Mouse (Mus musculus) embryonic facial prominence, embryonic 12.5 days (tissue): ENCODE data around the gene Emp1. TPM values are rescaled to one million over a fixed set of nuclear protein-coding genes. Genes with fewer than 3 reads are reported as not detected.

Experiments used
- ATAC-seq: fragments of 200-750 bp; cut with Nextera tagmentation; 2 replicates; pipeline ENCODE4 v1.8.0; 2017; ENCODE audit not compliant: insufficient number of reproducible peaks, insufficient read depth, low FRiP score, low TSS enrichment
- H3K27ac ChIP-seq: fragments of 300-500 bp; sonication (generic); 2 replicates; pipeline ENCODE4 v1.5.1; 2016; ENCODE audit warnings: mild to moderate bottlenecking
- H3K27me3 ChIP-seq: fragments of 300-500 bp; sonication (generic); 2 replicates; pipeline ENCODE4 v1.6.1; 2016; ENCODE audit warnings: mild to moderate bottlenecking, moderate library complexity
- H3K36me3 ChIP-seq: fragments of 300-500 bp; sonication (generic); 2 replicates; pipeline ENCODE4 v1.6.1; 2016; ENCODE audit warnings: mild to moderate bottlenecking
- H3K4me1 ChIP-seq: fragments of 300-500 bp; sonication (generic); 2 replicates; pipeline ENCODE4 v1.6.1; 2016
- H3K4me2 ChIP-seq: fragments of 300-500 bp; sonication (generic); replicated peaks from 2 replicates; pipeline ENCODE4 v1.6.1; 2016; ENCODE audit warnings: mild to moderate bottlenecking, moderate library complexity
- H3K4me3 ChIP-seq: fragments of 300-500 bp; sonication (generic); 2 replicates; pipeline ENCODE4 v1.5.1; 2016; ENCODE audit warnings: mild to moderate bottlenecking
- H3K9ac ChIP-seq: fragments of 300-500 bp; sonication (generic); 2 replicates; pipeline ENCODE4 v1.6.1; 2016; ENCODE audit warnings: mild to moderate bottlenecking, moderate library complexity
- H3K9me3 ChIP-seq: fragments of 300-500 bp; sonication (generic); 2 replicates; pipeline ENCODE4 v1.6.1; 2016; ENCODE audit warnings: mild to moderate bottlenecking, moderate library complexity
- WGBS: fragments of 180-500 bp; shearing (Covaris S2); methylation state at CpG from one replicate; pipeline ENCODE4 v1.1.7; 2016; 5-methylcytosine and 5-hydroxymethylcytosine counted together
- polyA plus RNA-seq: library from polyadenylated mRNA; unstranded; fragments of >200 nt; fragmentation: Nextera tagmentation; extraction: Ambion mirVana; gene quantifications from 2 replicates; pipeline ENCODE4 v1.2.1, GENCODE M21; 2016

Emp1 gene
- polyA plus RNA-seq, 1 experiment from 2014 or later, result 30.4 TPM

DNA sequence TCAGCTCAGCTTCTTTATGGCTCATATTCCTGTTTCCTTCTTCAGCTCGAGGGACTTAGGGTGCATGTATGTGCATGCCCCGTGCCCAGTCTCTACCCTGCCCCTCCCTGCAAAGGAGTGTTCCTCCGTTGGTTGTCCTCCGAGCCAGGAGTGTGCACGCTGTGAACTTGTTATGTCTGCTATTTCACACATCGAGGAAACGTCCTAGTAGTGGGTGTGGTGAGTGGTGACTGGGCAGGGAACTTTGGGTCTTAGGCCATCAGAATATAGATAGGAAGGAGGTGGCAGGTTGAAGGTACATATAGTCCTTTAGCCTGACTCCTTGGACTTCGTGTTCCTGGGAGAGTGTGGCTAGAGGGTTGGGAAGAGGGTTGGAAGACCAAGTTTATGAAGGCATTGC is 26.4 kb downstream of the Emp1 start:
- H3K9me3 ChIP-seq, result no peaks in the 10 kb centered on the region
- no peak overlapping the region for H3K4me3 ChIP-seq
- 76% methylated on average over 8 of the region's 8 CpGs for WGBS
- H3K36me3 ChIP-seq, result no peaks in the 10 kb centered on the region
- no peak overlapping the region for H3K4me2 ChIP-seq
- H3K27me3 ChIP-seq, result no peaks in the 10 kb centered on the region
- no peak overlapping the region for H3K27ac ChIP-seq
- ATAC-seq, result no peak
- no peaks in the 10 kb centered on the region for H3K4me1 ChIP-seq
- no peak overlapping the region for H3K9ac ChIP-seq

DNA sequence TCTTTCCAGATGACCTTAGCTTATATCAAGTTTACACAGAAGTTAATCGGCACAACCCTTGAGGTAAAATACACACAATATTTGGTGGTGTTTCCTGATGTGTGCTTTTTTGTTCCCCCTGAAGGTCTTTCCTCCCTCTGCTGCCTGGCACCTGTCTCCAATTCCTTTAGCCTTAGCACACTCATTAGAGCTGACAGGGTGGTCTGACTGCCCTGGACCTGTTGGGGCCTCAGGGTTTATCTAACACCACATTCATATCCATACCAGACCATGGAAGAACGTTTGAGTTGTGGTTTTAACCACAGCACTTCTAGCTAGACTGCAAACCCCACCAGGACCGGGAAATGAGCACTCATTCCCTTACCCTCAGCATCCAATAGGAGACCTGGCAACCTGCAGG is 28.1 kb downstream of the Emp1 start:
- no peak overlapping the region for H3K27ac ChIP-seq
- H3K4me3 ChIP-seq, result no peak overlapping the region
- 63% methylated on average over 3 of the region's 3 CpGs for WGBS
- H3K9ac ChIP-seq, result no peak overlapping the region
- H3K27me3 ChIP-seq, result no peaks in the 10 kb centered on the region
- no peaks in the 10 kb centered on the region for H3K4me1 ChIP-seq
- H3K36me3 ChIP-seq, result no peaks in the 10 kb centered on the region
- ATAC-seq, result no peak
- no peak overlapping the region for H3K4me2 ChIP-seq
- H3K9me3 ChIP-seq, result no peaks in the 10 kb centered on the region

DNA sequence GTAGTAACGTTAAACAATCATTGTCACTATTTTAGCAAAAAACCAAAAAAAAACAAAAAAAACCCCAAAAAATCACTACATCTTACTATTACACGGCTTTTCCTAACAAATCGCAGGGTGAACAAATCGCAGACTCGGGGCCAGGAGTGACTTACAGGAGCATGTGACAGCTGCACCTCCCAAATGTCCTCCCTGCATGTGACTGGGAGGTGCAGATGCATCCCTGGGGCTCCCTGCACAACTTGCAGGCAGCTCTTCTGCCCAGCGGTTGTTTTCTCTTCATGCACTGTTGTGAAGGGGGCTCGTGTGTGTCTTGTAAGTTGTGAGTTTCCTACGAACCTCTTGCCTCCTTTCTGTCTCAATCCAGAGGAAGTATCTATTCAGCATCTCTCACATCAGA is 33.0 kb downstream of the Emp1 start:
- 78% methylated on average over 8 of the region's 8 CpGs for WGBS
- no peak overlapping the region for H3K9ac ChIP-seq
- H3K4me3 ChIP-seq, result no peak overlapping the region
- H3K27me3 ChIP-seq, result no peaks in the 10 kb centered on the region
- no peak overlapping the region for H3K4me2 ChIP-seq
- no peaks in the 10 kb centered on the region for H3K4me1 ChIP-seq
- H3K36me3 ChIP-seq, result no peaks in the 10 kb centered on the region
- H3K9me3 ChIP-seq, result no peaks in the 10 kb centered on the region
- H3K27ac ChIP-seq, result no peak overlapping the region
- no peak for ATAC-seq

- Histone ChIP-seq H3K9me3 (no peaks in the 10 kb centered on the region), H3K4me2 (no peak overlapping the region), H3K27me3 (no peaks in the 10 kb centered on the region), H3K9ac (no peak overlapping the region), H3K4me3 (no peak overlapping the region), H3K4me1 (no peaks in the 10 kb centered on the region), H3K27ac (no peak overlapping the region), H3K36me3 (no peaks in the 10 kb centered on the region)
- 85% methylated on average over 4 of the region's 4 CpGs for WGBS
- no peak for ATAC-seq
Measured at GRCm38 (mm10) chr6:135397089-135397488, 34.7 kb downstream of the Emp1 start.

DNA sequence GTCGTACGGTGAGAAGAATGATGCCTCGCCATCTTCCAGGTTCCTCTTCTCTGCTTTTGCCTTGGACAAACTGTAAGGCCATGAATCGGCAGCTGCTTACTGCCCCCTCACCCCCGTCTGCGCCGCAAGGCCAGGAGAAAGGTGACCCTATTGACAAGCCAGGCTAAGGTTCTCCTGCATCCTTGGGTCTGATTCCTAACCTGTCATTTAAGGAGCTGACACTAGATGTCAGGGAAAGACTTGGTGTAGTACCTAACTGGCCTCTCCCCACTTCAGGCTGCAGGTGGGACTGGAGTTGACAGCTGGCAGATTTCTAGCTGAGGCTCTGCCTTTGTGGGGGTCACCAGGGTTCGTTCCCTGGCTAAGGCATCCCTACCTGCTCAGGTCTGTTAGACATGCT is 35.4 kb downstream of the Emp1 start:
- Histone ChIP-seq H3K9me3 (no peaks in the 10 kb centered on the region), H3K9ac (no peak overlapping the region), H3K4me1 (no peaks in the 10 kb centered on the region), H3K27me3 (no peaks in the 10 kb centered on the region), H3K4me2 (no peak overlapping the region), H3K36me3 (no peaks in the 10 kb centered on the region), H3K4me3 (no peak overlapping the region), H3K27ac (no peak overlapping the region)
- 79% methylated on average over 8 of the region's 8 CpGs for WGBS
- no peak for ATAC-seq

DNA sequence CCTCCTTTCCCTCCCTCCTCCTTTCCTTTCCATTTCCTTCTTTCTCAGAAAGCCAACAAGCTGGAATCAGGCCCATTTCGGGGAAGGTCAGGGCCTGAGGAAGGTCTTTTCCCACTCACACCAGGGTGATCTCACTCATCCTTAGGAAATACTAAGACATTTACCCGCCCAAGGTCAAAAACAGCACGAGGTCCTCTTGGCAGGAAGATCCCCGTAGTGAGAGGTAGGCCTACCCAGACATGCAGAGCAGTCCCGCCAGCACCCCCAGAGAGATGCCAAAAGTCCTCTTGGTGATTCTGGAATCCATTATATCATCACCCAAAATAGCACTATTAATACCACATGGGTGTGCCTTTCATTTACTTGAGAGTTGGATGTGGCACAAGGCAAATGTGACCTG is 36.5 kb downstream of the Emp1 start:
- H3K27ac ChIP-seq, result no peak overlapping the region
- 42% methylated on average over 5 of the region's 5 CpGs for WGBS

GRCm38 (mm10) chr6:135400306-135400705 is 38.0 kb downstream of the Emp1 start:
- no peak for ATAC-seq
- no peak overlapping the region for H3K9ac ChIP-seq
- H3K4me3 ChIP-seq, result no peak overlapping the region
- H3K9me3 ChIP-seq, result no peaks in the 10 kb centered on the region
- no peak overlapping the region for H3K27ac ChIP-seq
- 36% methylated on average over 3 of the region's 3 CpGs for WGBS
- no peak overlapping the region for H3K4me2 ChIP-seq
- H3K4me1 ChIP-seq, result no peaks in the 10 kb centered on the region
- H3K36me3 ChIP-seq, result no peaks in the 10 kb centered on the region
- 0 out of 2 replicates have a peak, but pooled peaks cover 4% of the 10 kb centered on the region for H3K27me3 ChIP-seq

More for the DNA sequence above, 36.5 kb downstream of the Emp1 start:
- no peak overlapping the region for H3K4me2 ChIP-seq
- no peaks in the 10 kb centered on the region for H3K27me3 ChIP-seq
- no peaks in the 10 kb centered on the region for H3K4me1 ChIP-seq
- no peaks in the 10 kb centered on the region for H3K9me3 ChIP-seq
- H3K4me3 ChIP-seq, result no peak overlapping the region
- H3K9ac ChIP-seq, result no peak overlapping the region
- ATAC-seq, result no peak
- H3K36me3 ChIP-seq, result no peaks in the 10 kb centered on the region

DNA sequence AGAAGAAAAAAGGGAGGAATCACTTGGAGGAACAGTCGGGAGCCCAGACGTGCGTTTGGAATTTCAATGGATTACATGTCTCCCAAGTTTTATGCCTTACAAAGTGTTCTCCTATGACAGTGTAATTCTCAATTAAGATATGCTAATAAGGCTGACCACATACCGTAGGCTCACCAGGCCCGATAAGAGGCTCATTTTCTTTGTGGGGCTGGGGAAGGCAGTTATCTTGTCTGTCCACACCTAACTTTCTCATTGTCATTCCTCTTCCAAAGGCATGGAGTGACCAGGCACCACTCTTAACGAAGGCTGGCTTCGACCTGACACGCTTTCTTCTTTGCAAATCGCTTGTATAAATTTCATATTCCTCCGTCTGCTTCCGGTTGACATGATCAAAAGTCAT is 42.7 kb downstream of the Emp1 start:
- WGBS, result 88% methylated on average over 11 of the region's 11 CpGs
- Histone ChIP-seq H3K27me3 (0 out of 2 replicates have a peak, but pooled peaks cover 4% of the 10 kb centered on the region), H3K4me2 (no peak overlapping the region), H3K4me1 (no peaks in the 10 kb centered on the region), H3K4me3 (no peak overlapping the region), H3K27ac (no peak overlapping the region), H3K9ac (no peak overlapping the region), H3K36me3 (no peaks in the 10 kb centered on the region), H3K9me3 (no peaks in the 10 kb centered on the region)
- ATAC-seq, result no peak

- no peak overlapping the region for H3K4me3 ChIP-seq
- WGBS, result 66% methylated on average over 4 of the region's 4 CpGs
- H3K9me3 ChIP-seq, result no peaks in the 10 kb centered on the region
- no peak overlapping the region for H3K27ac ChIP-seq
- no peak overlapping the region for H3K9ac ChIP-seq
- H3K4me2 ChIP-seq, result no peak overlapping the region
- no peak for ATAC-seq
- H3K4me1 ChIP-seq, result no peaks in the 10 kb centered on the region
- H3K36me3 ChIP-seq, result no peaks in the 10 kb centered on the region
- H3K27me3 ChIP-seq, result 0 out of 2 replicates have a peak, but pooled peaks cover 4% of the 10 kb centered on the region
Measured at GRCm38 (mm10) chr6:135407323-135407722, 45.0 kb downstream of the Emp1 start.

DNA sequence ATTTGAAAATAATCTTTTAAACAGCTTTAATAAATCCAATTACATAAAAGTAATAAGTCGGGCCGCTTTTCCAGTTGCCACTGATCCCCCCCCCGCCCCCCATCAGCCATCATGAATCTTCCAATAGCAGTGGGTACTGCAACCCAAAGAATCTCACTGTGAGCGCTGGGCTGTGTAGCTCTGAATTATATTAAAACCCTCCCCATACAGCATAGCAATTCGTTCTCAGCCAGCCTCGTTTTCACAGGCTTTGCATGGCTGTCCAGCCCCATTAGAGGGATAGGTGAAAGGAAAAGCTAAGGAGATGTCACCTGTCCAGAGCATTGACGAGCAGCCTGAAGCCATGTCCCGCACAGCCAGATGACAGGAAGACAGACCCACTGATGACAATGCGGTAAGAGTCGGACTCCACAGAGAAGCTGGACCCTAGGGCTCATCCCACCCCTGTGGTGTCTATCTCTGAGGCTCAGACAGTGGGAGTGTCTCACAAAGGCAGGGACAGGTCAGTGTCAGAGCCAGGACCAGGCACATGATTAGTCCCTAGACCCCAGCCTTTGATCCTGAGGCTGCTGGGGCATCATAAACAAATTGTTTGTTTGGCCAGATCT is 49.5 kb downstream of the Emp1 start:
- H3K4me2 ChIP-seq, result no peak overlapping the region
- 87% methylated on average over 10 of the region's 10 CpGs for WGBS
- no peak overlapping the region for H3K9ac ChIP-seq
- no peak overlapping the region for H3K27ac ChIP-seq
- no peaks in the 10 kb centered on the region for H3K4me1 ChIP-seq
- H3K9me3 ChIP-seq, result no peaks in the 10 kb centered on the region
- H3K4me3 ChIP-seq, result no peak overlapping the region
- H3K27me3 ChIP-seq, result no peaks in the 10 kb centered on the region
- ATAC-seq, result no peak
- no peaks in the 10 kb centered on the region for H3K36me3 ChIP-seq

- H3K27ac ChIP-seq, result no peak overlapping the region
- H3K4me2 ChIP-seq, result no peak overlapping the region
- no peaks in the 10 kb centered on the region for H3K4me1 ChIP-seq
- no peak overlapping the region for H3K4me3 ChIP-seq
- no peaks in the 10 kb centered on the region for H3K36me3 ChIP-seq
- 80% methylated on average over 6 of the region's 6 CpGs for WGBS
- H3K9me3 ChIP-seq, result no peaks in the 10 kb centered on the region
- no peak for ATAC-seq
- H3K9ac ChIP-seq, result no peak overlapping the region
- no peaks in the 10 kb centered on the region for H3K27me3 ChIP-seq
Measured at GRCm38 (mm10) chr6:135412649-135413048, 50.3 kb downstream of the Emp1 start.

DNA sequence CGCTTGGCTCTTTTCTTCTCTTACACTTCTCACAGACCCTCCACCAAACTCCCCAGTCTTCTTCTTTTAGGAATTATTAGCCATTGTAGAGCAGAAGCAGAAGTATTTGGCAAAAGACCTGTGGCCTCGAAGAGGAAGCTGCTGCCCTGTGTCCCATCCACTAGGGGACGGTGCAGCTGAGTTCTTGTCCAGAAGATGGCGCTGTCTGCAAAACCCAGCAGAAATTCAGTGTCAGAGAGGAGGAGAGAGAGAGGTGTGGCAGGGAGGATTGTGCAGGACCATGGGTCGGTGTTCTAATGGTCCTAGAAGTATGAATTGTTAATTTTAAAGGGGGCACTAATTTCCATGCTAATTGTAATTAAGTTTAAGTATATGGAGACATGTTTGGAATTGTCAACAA is 55.1 kb downstream of the Emp1 start:
- no peak for ATAC-seq
- H3K27ac ChIP-seq, result no peak overlapping the region
- no peak overlapping the region for H3K4me3 ChIP-seq
- H3K36me3 ChIP-seq, result no peaks in the 10 kb centered on the region
- H3K4me2 ChIP-seq, result no peak overlapping the region
- H3K9ac ChIP-seq, result no peak overlapping the region
- H3K4me1 ChIP-seq, result no peaks in the 10 kb centered on the region
- WGBS, result 32% methylated on average over 5 of the region's 5 CpGs
- H3K9me3 ChIP-seq, result no peaks in the 10 kb centered on the region
- H3K27me3 ChIP-seq, result no peaks in the 10 kb centered on the region
